Mouse (Mus musculus) cortical plate, adult 2 months (tissue): ENCODE measurements around the gene Eaf2.

Experiments
- CTCF ChIP-seq: fragments of 200-500 bp; IDR thresholded peaks from 2 replicates; pipeline ENCODE4 v1.5.1; 2011; ENCODE audit warnings: mild to moderate bottlenecking, control low read depth, low read length; ENCODE audit not compliant: insufficient read depth; ENCODE audit errors: extremely low read depth
- POLR2A ChIP-seq: fragments of 200-500 bp; IDR thresholded peaks from 2 replicates; pipeline ENCODE4 v1.6.1; 2011; ENCODE audit warnings: mild to moderate bottlenecking, low read length, control low read depth; ENCODE audit not compliant: insufficient read depth; ENCODE audit errors: extremely low read depth

- TF ChIP-seq CTCF (no peak), POLR2A (no peak)
These were observed 127.0 kb downstream of the Eaf2 start for GRCm38 (mm10) chr16:36747767-36748166.
